Mouse (Mus musculus) kidney, postnatal 4 days (tissue): ENCODE measurements around the gene Ngf.
A peak's percentile ranks its signal among the peaks of the same experiment; 100 is the strongest.

ENCODE experiments used
- DNase-seq, 2 experiments: peaks; one replicate each; pipeline ENCODE4 v3.0.0; 2021; ENCODE audit warnings: mixed read lengths in 2 of 2

Gene Ngf

GRCm38 (mm10) chr3:102469713-102470448, at the start of gene Ngf:
Ngf (plus strand) TSS chr3:102469919.
- peak; percentile 52 to 58 for DNase-seq

- peak; percentile 75 to 82 for DNase-seq
These were observed 24.2 kb upstream of the Ngf start for GRCm38 (mm10) chr3:102445567-102445966.

GRCm38 (mm10) chr3:102446691-102447090, 23.0 kb upstream of the Ngf start:
- no peak for DNase-seq

GRCm38 (mm10) chr3:102454566-102454965, 15.2 kb upstream of the Ngf start:
- no peak for DNase-seq

- no peak for DNase-seq
These were observed 9.2 kb upstream of the Ngf start for GRCm38 (mm10) chr3:102460528-102460927.

GRCm38 (mm10) chr3:102460986-102461385, 8.7 kb upstream of the Ngf start:
- no peak for DNase-seq

GRCm38 (mm10) chr3:102462703-102463336, 6.9 kb upstream of the Ngf start:
- DNase-seq, result no peak

- DNase-seq, result no peak
These were observed 6.4 kb upstream of the Ngf start for GRCm38 (mm10) chr3:102463339-102463738.

GRCm38 (mm10) chr3:102466587-102466986, 3.1 kb upstream of the Ngf start:
- DNase-seq, result peak; percentile 83

- no peak for DNase-seq
These were observed 2.6 kb upstream of the Ngf start for GRCm38 (mm10) chr3:102467121-102467520.

- no peak for DNase-seq
These were observed 1.5 kb downstream of the Ngf start for GRCm38 (mm10) chr3:102471251-102471650.

GRCm38 (mm10) chr3:102471799-102472198, 2.1 kb downstream of the Ngf start:
- no peak for DNase-seq

- DNase-seq, result no peak
These were observed 4.8 kb downstream of the Ngf start for GRCm38 (mm10) chr3:102474275-102475155.

- DNase-seq, result no peak
These were observed 8.4 kb downstream of the Ngf start for GRCm38 (mm10) chr3:102477917-102478694.

- DNase-seq, result peak; percentile 34 to 58
These were observed 20.8 kb downstream of the Ngf start for GRCm38 (mm10) chr3:102490393-102491123.

GRCm38 (mm10) chr3:102498113-102498512, 28.4 kb downstream of the Ngf start:
- no peak for DNase-seq

- no peak for DNase-seq
These were observed 29.2 kb downstream of the Ngf start for GRCm38 (mm10) chr3:102498931-102499330.

- no peak for DNase-seq
These were observed 30.3 kb downstream of the Ngf start for GRCm38 (mm10) chr3:102500031-102500430.

GRCm38 (mm10) chr3:102501186-102501585, 31.5 kb downstream of the Ngf start:
- DNase-seq, result no peak

GRCm38 (mm10) chr3:102505129-102505528, 35.4 kb downstream of the Ngf start:
- no peak for DNase-seq

- no peak for DNase-seq
These were observed 36.3 kb downstream of the Ngf start for GRCm38 (mm10) chr3:102506061-102506460.
